Mouse (Mus musculus) neural tube, embryonic 11.5 days (tissue): ENCODE results near the gene Tnks1bp1. TPM values are rescaled to one million over a fixed set of nuclear protein-coding genes. Genes with fewer than 3 reads are reported as not detected.
A peak's percentile ranks its signal among the peaks of the same experiment; 100 is the strongest.

ENCODE experiments used
- ATAC-seq: fragments of 200-750 bp; cut with Nextera tagmentation; 2 replicates; pipeline ENCODE4 v1.8.0; 2017; ENCODE audit warnings: moderate number of reproducible peaks, mild to moderate bottlenecking, moderate TSS enrichment, moderate library complexity; ENCODE audit not compliant: insufficient read depth, low FRiP score, low TSS enrichment
- DNase-seq: peaks from one replicate; pipeline ENCODE4 v3.0.0-alpha.2; 2015; ENCODE audit warnings: low spot score
- H3K27ac ChIP-seq: fragments of 300-500 bp; sonication (generic); 2 replicates; pipeline ENCODE4 v1.5.1; 2014; ENCODE audit warnings: low read depth, mild to moderate bottlenecking, low read length
- H3K27me3 ChIP-seq: fragments of 300-500 bp; sonication (generic); 2 replicates; pipeline ENCODE4 v1.6.1; 2014; ENCODE audit warnings: mild to moderate bottlenecking, low read length, mixed read lengths; ENCODE audit not compliant: control insufficient read depth, insufficient read depth
- H3K36me3 ChIP-seq: fragments of 300-500 bp; sonication (generic); 2 replicates; pipeline ENCODE4 v1.6.1; 2014; ENCODE audit warnings: mild to moderate bottlenecking, low read length, moderate library complexity, mixed read lengths; ENCODE audit not compliant: control insufficient read depth, insufficient read depth
- H3K4me1 ChIP-seq: fragments of 300-500 bp; sonication (generic); 2 replicates; pipeline ENCODE4 v1.6.1; 2014; ENCODE audit warnings: low read length, mixed read lengths; ENCODE audit not compliant: control insufficient read depth, insufficient read depth
- H3K4me2 ChIP-seq: fragments of 300-500 bp; sonication (generic); 2 replicates; pipeline ENCODE4 v1.6.1; 2014; ENCODE audit warnings: low read depth, mild to moderate bottlenecking, moderate library complexity
- H3K4me3 ChIP-seq: fragments of 300-500 bp; sonication (generic); 2 replicates; pipeline ENCODE4 v1.5.1; 2014; ENCODE audit warnings: low read depth, low read length
- H3K9ac ChIP-seq: fragments of 300-500 bp; sonication (generic); 2 replicates; pipeline ENCODE4 v1.6.1; 2014; ENCODE audit warnings: mild to moderate bottlenecking, low read length
- H3K9me3 ChIP-seq: fragments of 300-500 bp; sonication (generic); 2 replicates; pipeline ENCODE4 v1.6.1; 2016; ENCODE audit warnings: low read length; ENCODE audit not compliant: control insufficient read depth
- WGBS: fragments of 180-500 bp; shearing (Covaris S2); extraction: QIAGEN DNeasy Blood & Tissue Kit; methylation state at CpG from one replicate; pipeline ENCODE4 v1.1.7; 2014; 5-methylcytosine and 5-hydroxymethylcytosine counted together
- polyA plus RNA-seq: library from polyadenylated mRNA; unstranded; fragments of >200 nt; fragmentation: Nextera tagmentation; extraction: Ambion mirVana; gene quantifications from 2 replicates; pipeline ENCODE4 v1.2.1, GENCODE M21; 2014

Gene Tnks1bp1
- polyA plus RNA-seq: 5.8 and 7.9 TPM in 2 replicates

GRCm38 (mm10) chr2:85047596-85048167 is at the start of gene Tnks1bp1:
Tnks1bp1 (plus strand) TSS chr2:85048022.
- DNase-seq: peak; percentile 93
- ATAC-seq: peak; percentile 87
- H3K27me3 ChIP-seq: no peaks in the 10 kb centered on the region
- peak within 1 kb of the TSS; percentile 85 for H3K27ac ChIP-seq
- H3K9ac ChIP-seq: peak within 1 kb of the TSS; percentile 69
- no peaks in the 10 kb centered on the region for H3K9me3 ChIP-seq
- H3K4me1 ChIP-seq: peaks cover 25% of the 10 kb centered on the region
- H3K4me2 ChIP-seq: peak within 1 kb of the TSS; percentile 69
- peak within 1 kb of the TSS; percentile 76 for H3K4me3 ChIP-seq
- H3K36me3 ChIP-seq: peaks cover 17% of the 10 kb centered on the region
- WGBS: under 1% methylated on average over 42 of the region's 42 CpGs

GRCm38 (mm10) chr2:84999486-85000181 is 48.2 kb upstream of the Tnks1bp1 start:
- ATAC-seq (no peak), DNase-seq (no peak)
- H3K9me3 ChIP-seq: no peaks in the 10 kb centered on the region
- WGBS: 80% methylated on average over 3 of the region's 3 CpGs
- H3K4me1 ChIP-seq: no peaks in the 10 kb centered on the region
- H3K36me3 ChIP-seq: no peaks in the 10 kb centered on the region
- no peaks in the 10 kb centered on the region for H3K27me3 ChIP-seq
- no peak overlapping the region for H3K4me3 ChIP-seq
- no peak overlapping the region for H3K9ac ChIP-seq
- H3K27ac ChIP-seq: no peak overlapping the region
- no peak overlapping the region for H3K4me2 ChIP-seq

- Histone ChIP-seq H3K9ac (no peak overlapping the region), H3K27ac (no peak overlapping the region), H3K36me3 (no peaks in the 10 kb centered on the region), H3K4me1 (no peaks in the 10 kb centered on the region), H3K4me2 (no peak overlapping the region), H3K9me3 (no peaks in the 10 kb centered on the region), H3K4me3 (no peak overlapping the region), H3K27me3 (no peaks in the 10 kb centered on the region)
- 68% methylated on average over 13 of the region's 13 CpGs for WGBS
- ATAC-seq (no peak), DNase-seq (no peak)
Measured at GRCm38 (mm10) chr2:85001497-85001896, 46.3 kb upstream of the Tnks1bp1 start.

DNA sequence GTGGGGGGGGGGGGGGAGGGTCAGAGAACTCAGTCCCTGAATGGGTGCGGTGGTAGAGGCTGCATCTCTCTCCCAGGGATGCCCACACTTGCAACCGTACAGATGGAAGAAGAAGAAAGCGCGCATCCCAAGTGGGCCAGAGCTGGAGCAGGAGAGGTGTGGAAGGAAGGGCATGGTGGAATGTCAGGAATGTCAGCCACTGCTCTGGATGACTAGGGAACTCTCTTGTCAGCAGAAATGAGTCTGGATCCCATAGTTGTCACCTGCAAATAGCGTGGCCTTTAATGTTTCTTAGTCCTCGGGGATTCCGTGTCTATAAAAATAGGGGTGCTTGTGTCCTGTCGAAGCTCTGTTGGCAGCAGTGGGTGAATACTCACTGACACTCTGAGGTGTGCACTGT is 45.2 kb upstream of the Tnks1bp1 start:
- WGBS: 72% methylated on average over 8 of the region's 8 CpGs
- H3K4me2 ChIP-seq: no peak overlapping the region
- no peak overlapping the region for H3K4me3 ChIP-seq
- no peak overlapping the region for H3K9ac ChIP-seq
- no peaks in the 10 kb centered on the region for H3K36me3 ChIP-seq
- DNase-seq (no peak), ATAC-seq (no peak)
- no peaks in the 10 kb centered on the region for H3K4me1 ChIP-seq
- H3K27ac ChIP-seq: no peak overlapping the region
- no peaks in the 10 kb centered on the region for H3K9me3 ChIP-seq
- no peaks in the 10 kb centered on the region for H3K27me3 ChIP-seq

DNA sequence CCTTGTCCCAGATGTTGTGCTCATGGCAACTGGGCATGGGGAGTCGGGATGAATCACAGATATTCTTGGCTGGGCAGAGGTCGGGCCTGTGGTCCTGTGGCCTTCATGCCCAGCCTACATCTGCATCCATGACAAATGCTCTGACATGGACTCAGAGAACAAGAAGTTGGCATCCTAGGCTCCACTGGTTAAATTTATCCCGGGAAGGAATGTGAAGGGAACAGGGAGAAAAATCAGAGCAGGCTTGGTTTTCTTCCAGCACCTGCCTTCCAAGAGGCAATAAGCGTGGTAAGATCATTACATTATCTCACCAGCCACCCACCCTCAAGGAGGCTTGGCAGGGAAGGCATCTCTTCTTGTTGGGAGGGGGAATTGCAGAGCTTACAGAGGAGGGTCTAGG is 43.5 kb upstream of the Tnks1bp1 start:
- WGBS: 88% methylated on average over 4 of the region's 4 CpGs
- H3K9ac ChIP-seq: no peak overlapping the region
- no peak for ATAC-seq
- no peak overlapping the region for H3K27ac ChIP-seq
- DNase-seq: no peak
- H3K27me3 ChIP-seq: no peaks in the 10 kb centered on the region
- H3K4me2 ChIP-seq: no peak overlapping the region
- H3K4me1 ChIP-seq: no peaks in the 10 kb centered on the region
- no peak overlapping the region for H3K4me3 ChIP-seq
- no peaks in the 10 kb centered on the region for H3K9me3 ChIP-seq
- no peaks in the 10 kb centered on the region for H3K36me3 ChIP-seq

- H3K36me3 ChIP-seq: no peaks in the 10 kb centered on the region
- H3K9ac ChIP-seq: no peak overlapping the region
- 89% methylated on average over 7 of the region's 7 CpGs for WGBS
- no peaks in the 10 kb centered on the region for H3K9me3 ChIP-seq
- H3K4me2 ChIP-seq: no peak overlapping the region
- ATAC-seq (no peak), DNase-seq (no peak)
- H3K27ac ChIP-seq: no peak overlapping the region
- H3K27me3 ChIP-seq: no peaks in the 10 kb centered on the region
- H3K4me3 ChIP-seq: no peak overlapping the region
- H3K4me1 ChIP-seq: no peaks in the 10 kb centered on the region
Measured at GRCm38 (mm10) chr2:85006600-85006999, 41.2 kb upstream of the Tnks1bp1 start.

DNA sequence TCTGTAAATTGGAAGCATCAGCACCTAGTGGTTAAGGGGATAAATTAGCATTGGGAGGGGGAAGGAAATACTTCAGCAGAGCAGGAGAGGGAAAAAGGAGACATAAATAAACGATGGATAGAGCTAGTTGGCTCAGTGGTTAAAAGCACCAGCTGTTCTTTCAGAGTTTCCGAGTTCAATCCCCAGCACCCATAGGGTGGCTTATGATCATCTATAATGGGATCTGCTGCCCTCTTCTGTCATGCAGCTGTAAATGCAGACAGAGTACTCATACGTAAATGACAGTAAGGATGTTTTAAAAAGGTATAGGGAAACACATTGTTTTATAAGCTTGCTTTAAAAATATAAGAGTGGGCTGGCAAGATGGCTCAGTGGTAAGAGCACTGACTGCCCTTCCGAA is 40.1 kb upstream of the Tnks1bp1 start:
- H3K4me2 ChIP-seq: no peak overlapping the region
- H3K27me3 ChIP-seq: no peaks in the 10 kb centered on the region
- no peak overlapping the region for H3K4me3 ChIP-seq
- H3K36me3 ChIP-seq: no peaks in the 10 kb centered on the region
- DNase-seq (no peak), ATAC-seq (no peak)
- no peak overlapping the region for H3K9ac ChIP-seq
- no peaks in the 10 kb centered on the region for H3K4me1 ChIP-seq
- no peaks in the 10 kb centered on the region for H3K9me3 ChIP-seq
- no peak overlapping the region for H3K27ac ChIP-seq
- 23% methylated on average over 4 of the region's 4 CpGs for WGBS

- Histone ChIP-seq H3K27ac (no peak overlapping the region), H3K36me3 (no peaks in the 10 kb centered on the region), H3K4me1 (no peaks in the 10 kb centered on the region), H3K9me3 (no peaks in the 10 kb centered on the region), H3K9ac (no peak overlapping the region), H3K4me2 (no peak overlapping the region), H3K4me3 (no peak overlapping the region), H3K27me3 (no peaks in the 10 kb centered on the region)
- 67% methylated on average over 2 of the region's 2 CpGs for WGBS
- DNase-seq (no peak), ATAC-seq (no peak)
Measured at GRCm38 (mm10) chr2:85009212-85009611, 38.6 kb upstream of the Tnks1bp1 start.
